Mouse (Mus musculus) myocyte (in vitro differentiated cells): ENCODE measurements at regions not wholly inside any gene's neighbourhood (a gene's known extent, or its start where the extent isn't known, plus 50 kb on each side); places are given as distances from the start of the nearest gene placed in this dataset.
"Not testable (repeated sequence)": the region's sequence is repeated elsewhere in the genome, so short reads cannot be mapped to it uniquely, and the experiment has no call there.

ENCODE experiments used
- H3K27me3 ChIP-seq: one replicate; pipeline ENCODE4 v1.6.1; 2011; ENCODE audit not compliant: control insufficient read depth, insufficient read depth, insufficient read length
- H3K36me3 ChIP-seq: one replicate; pipeline ENCODE4 v1.6.1; 2011; ENCODE audit not compliant: control insufficient read depth, insufficient read depth
- H3K4me2 ChIP-seq: one replicate; pipeline ENCODE4 v1.6.1; 2011; ENCODE audit warnings: low read depth, control low read depth
- H3K4me3 ChIP-seq: one replicate; pipeline ENCODE4 v1.5.1; 2011; ENCODE audit warnings: mild to moderate bottlenecking, control low read depth, moderate library complexity
- H3K79me2 ChIP-seq: one replicate; pipeline ENCODE4 v1.6.1; 2011; ENCODE audit not compliant: control insufficient read depth, insufficient read depth
- H3ac ChIP-seq: one replicate; pipeline ENCODE4 v1.6.1; 2011; ENCODE audit not compliant: control insufficient read depth, insufficient read length
- CEBPB ChIP-seq: IDR thresholded peaks from 2 replicates; pipeline ENCODE4 v1.6.1; 2011; ENCODE audit warnings: mild to moderate bottlenecking, moderate library complexity; ENCODE audit not compliant: poor library complexity, insufficient read depth, severe bottlenecking
- E2F4 ChIP-seq: IDR thresholded peaks from one replicate; pipeline ENCODE4 v1.6.1; 2011; ENCODE audit warnings: mild to moderate bottlenecking, control low read depth, moderate library complexity; ENCODE audit not compliant: insufficient read depth
- MAX ChIP-seq: IDR thresholded peaks from one replicate; pipeline ENCODE4 v1.6.1; 2011; ENCODE audit warnings: low read depth, mild to moderate bottlenecking, control low read depth
- MYOD1 ChIP-seq, 3 experiments: IDR thresholded peaks; one replicate each; pipeline ENCODE4 v1.6.1; 2011; ENCODE audit warnings: control low read depth in 2 of 3, low read depth in 2 of 3, mild to moderate bottlenecking in 2 of 3, moderate library complexity in 1 of 3; ENCODE audit not compliant: insufficient read length in 2 of 3, control insufficient read depth in 1 of 3
- MYOG ChIP-seq, 3 experiments: IDR thresholded peaks; one replicate each; pipeline ENCODE4 v1.6.1; 2011; ENCODE audit warnings: control low read depth in 2 of 3, low read depth in 2 of 3, mild to moderate bottlenecking in 2 of 3; ENCODE audit not compliant: insufficient read length in 2 of 3, control insufficient read depth in 1 of 3, insufficient read depth in 1 of 3
- POLR2A ChIP-seq: IDR thresholded peaks from one replicate; pipeline ENCODE4 v1.6.1; 2011; ENCODE audit warnings: low read depth, mild to moderate bottlenecking, control low read depth, moderate library complexity; ENCODE audit not compliant: insufficient read length
- POLR2AphosphoS2 ChIP-seq: IDR thresholded peaks from one replicate; pipeline ENCODE4 v1.6.1; 2011; ENCODE audit warnings: low read depth, control low read depth; ENCODE audit not compliant: insufficient read length
- REST ChIP-seq: IDR thresholded peaks from one replicate; pipeline ENCODE4 v1.6.1; 2011; ENCODE audit warnings: mild to moderate bottlenecking, control low read depth, moderate library complexity; ENCODE audit not compliant: insufficient read depth, insufficient read length
- SRF ChIP-seq: IDR thresholded peaks from one replicate; pipeline ENCODE4 v1.6.1; 2011; ENCODE audit warnings: low read depth; ENCODE audit not compliant: control insufficient read depth, insufficient read length
- TCF12 ChIP-seq: IDR thresholded peaks from one replicate; pipeline ENCODE4 v1.6.1; 2011; ENCODE audit warnings: mild to moderate bottlenecking, control low read depth; ENCODE audit not compliant: poor library complexity, insufficient read depth, severe bottlenecking
- TCF3 ChIP-seq: IDR thresholded peaks from one replicate; pipeline ENCODE4 v1.6.1; 2011; ENCODE audit warnings: low read depth, control low read depth; ENCODE audit not compliant: insufficient read length
- USF1 ChIP-seq: IDR thresholded peaks from one replicate; pipeline ENCODE4 v1.6.1; 2011; ENCODE audit warnings: low read depth, mild to moderate bottlenecking, control low read depth, moderate library complexity

DNA sequence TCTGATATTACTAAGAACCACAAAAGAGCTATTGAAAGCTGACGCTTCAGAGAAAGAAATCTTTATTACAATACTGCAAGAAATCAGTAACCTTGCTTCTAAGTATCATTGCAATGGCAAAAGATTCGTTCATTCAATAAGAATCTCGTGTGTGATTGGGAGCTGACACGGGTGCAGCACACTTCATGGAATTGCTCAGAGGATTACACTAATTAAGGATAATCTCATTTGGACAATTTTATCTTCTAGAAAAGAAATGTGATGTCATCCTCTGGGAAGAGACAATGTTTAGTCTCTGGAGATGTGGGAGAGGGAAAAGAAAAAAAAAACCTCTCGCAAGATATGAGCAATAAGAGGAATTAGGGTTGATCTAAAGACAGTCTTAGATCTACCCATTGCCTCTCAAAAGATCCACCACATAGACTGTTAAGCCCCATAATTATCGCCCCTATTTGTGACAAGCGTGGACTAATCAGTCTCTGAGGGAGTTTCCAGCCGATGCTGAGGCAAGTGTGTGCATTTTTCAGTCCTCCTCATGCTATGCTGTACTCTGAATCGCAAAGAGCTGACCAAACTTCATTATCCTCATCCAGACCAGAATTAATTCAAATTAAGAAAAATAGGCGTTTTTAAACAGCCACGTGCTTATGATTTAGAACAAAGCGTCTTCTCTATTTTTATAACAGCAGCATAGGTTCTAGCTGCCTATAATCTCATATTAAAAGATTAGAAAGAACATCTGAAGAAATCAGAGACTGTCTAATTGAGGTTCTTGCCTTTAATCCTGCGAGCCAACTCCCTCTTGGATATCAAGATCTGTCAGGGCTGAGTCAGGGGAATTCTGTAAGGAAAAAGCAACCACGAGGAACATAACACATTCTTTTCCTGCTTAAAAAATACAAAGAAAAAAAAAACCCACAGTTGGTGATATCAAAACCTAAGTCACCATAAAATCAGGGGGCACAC lies 271.1 kb upstream of the Ednrb start:
- H3K4me2 ChIP-seq = no peak overlapping the region
- TF ChIP-seq TCF12 = no peak
- no peak for TF ChIP-seq SRF
- TF ChIP-seq MYOG (IDR thresholded peaks at IDR 0.05; ENCODE audit: control insufficient read depth in 1 of 3, insufficient read depth in 1 of 3, insufficient read length in 2 of 3, low read depth in 2 of 3) = no peak
- TF ChIP-seq MAX = no peak
- TF ChIP-seq MYOD1 (IDR thresholded peaks at IDR 0.05; ENCODE audit: control insufficient read depth in 1 of 3, insufficient read length in 2 of 3, low read depth in 2 of 3) = no peak
- no peak for TF ChIP-seq TCF3
- TF ChIP-seq USF1 = no peak
- TF ChIP-seq POLR2AphosphoS2 = no peak
- no peak for TF ChIP-seq CEBPB
- TF ChIP-seq POLR2A = no peak
- no peak for TF ChIP-seq REST
- no peak for TF ChIP-seq E2F4
- H3K79me2 ChIP-seq = no peaks in the 10 kb centered on the region
- H3K27me3 ChIP-seq = no peaks in the 10 kb centered on the region
- no peaks in the 10 kb centered on the region for H3K36me3 ChIP-seq
- no peak overlapping the region for H3K4me3 ChIP-seq
- H3ac ChIP-seq = no peak overlapping the region

DNA sequence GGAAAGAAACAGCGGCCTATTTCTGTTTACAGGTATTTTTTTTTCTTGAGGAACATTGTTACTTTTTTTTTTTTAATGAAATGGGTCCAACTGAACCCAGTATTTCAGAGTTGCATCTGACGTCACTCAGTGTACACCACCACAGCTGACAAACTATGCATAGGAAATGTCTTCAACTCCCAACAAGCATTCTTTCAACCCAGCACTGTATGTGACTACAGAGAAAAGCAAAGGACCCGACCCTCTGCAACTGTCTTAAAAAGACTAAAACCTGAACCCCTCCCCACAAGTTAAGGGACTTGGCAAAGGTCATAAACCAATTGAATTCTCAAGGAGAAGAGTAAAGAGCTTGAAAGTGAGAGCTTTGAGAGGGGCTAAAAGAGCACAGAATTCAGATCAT lies 270.0 kb upstream of the Ednrb start:
- Histone ChIP-seq H3K4me3 (no peak overlapping the region), H3ac (no peak overlapping the region), H3K36me3 (no peaks in the 10 kb centered on the region), H3K4me2 (no peak overlapping the region), H3K79me2 (no peaks in the 10 kb centered on the region), H3K27me3 (no peaks in the 10 kb centered on the region)
- no peak for TF ChIP-seq POLR2AphosphoS2
- TF ChIP-seq SRF = no peak
- no peak for TF ChIP-seq MYOG (IDR thresholded peaks at IDR 0.05; ENCODE audit: control insufficient read depth in 1 of 3, insufficient read depth in 1 of 3, insufficient read length in 2 of 3, low read depth in 2 of 3)
- TF ChIP-seq REST = no peak
- TF ChIP-seq E2F4 = no peak
- no peak for TF ChIP-seq MYOD1 (IDR thresholded peaks at IDR 0.05; ENCODE audit: control insufficient read depth in 1 of 3, insufficient read length in 2 of 3, low read depth in 2 of 3)
- TF ChIP-seq TCF12 = no peak
- no peak for TF ChIP-seq MAX

DNA sequence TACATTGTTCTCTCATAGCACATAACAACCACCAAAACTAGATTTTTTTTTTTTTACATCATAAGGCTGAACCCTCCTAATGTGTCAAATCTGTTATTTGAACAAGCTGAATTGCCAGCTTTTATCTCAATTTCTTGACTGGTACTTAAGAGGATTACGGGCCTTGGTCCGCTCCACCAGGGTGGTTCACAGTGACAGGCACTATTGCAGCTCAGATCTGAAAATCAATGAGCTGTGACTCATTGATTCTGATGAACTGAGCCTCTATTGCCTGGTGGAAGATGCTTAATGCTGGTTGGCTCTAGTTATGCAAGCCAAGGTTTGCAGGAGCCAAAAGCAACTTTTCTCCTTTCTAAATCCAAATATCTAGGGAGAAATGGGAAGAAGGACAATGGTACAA lies 269.2 kb upstream of the Ednrb start:
- no peak for TF ChIP-seq REST
- no peak for TF ChIP-seq MYOG (IDR thresholded peaks at IDR 0.05; ENCODE audit: control insufficient read depth in 1 of 3, insufficient read depth in 1 of 3, insufficient read length in 2 of 3, low read depth in 2 of 3)
- no peak for TF ChIP-seq CEBPB
- TF ChIP-seq TCF12 = no peak
- no peak for TF ChIP-seq POLR2AphosphoS2
- TF ChIP-seq SRF = no peak
- TF ChIP-seq MYOD1 (IDR thresholded peaks at IDR 0.05; ENCODE audit: control insufficient read depth in 1 of 3, insufficient read length in 2 of 3, low read depth in 2 of 3) = no peak
- no peak for TF ChIP-seq MAX
- TF ChIP-seq E2F4 = no peak
- no peak for TF ChIP-seq POLR2A
- TF ChIP-seq TCF3 = no peak
- no peak for TF ChIP-seq USF1
- Histone ChIP-seq H3K4me3 (no peak overlapping the region), H3K4me2 (no peak overlapping the region), H3K79me2 (no peaks in the 10 kb centered on the region), H3K27me3 (no peaks in the 10 kb centered on the region), H3K36me3 (no peaks in the 10 kb centered on the region), H3ac (no peak overlapping the region)

DNA sequence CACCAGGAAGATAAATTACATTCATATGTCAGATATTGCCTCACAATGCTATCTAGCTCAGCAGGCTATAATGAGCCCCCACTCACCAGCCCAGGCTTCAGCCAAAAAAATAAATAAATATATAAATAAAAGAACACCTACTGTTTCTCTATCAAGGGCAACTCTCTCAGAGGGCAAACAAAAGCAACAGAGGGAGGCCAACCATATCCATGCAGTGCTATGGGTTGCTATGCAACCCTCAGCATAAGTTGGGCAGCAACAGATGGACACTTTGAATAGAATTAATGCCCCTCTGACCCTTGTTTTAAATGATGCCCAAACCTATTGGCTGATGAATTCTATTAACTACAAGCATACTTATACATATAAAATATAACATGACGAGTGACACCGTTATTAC lies 242.2 kb upstream of the Ednrb start:
- H3K27me3 ChIP-seq = no peaks in the 10 kb centered on the region
- H3K36me3 ChIP-seq = no peaks in the 10 kb centered on the region
- no peak overlapping the region for H3ac ChIP-seq
- no peak overlapping the region for H3K4me2 ChIP-seq
- TF ChIP-seq MYOG (IDR thresholded peaks at IDR 0.05; ENCODE audit: control insufficient read depth in 1 of 3, insufficient read depth in 1 of 3, insufficient read length in 2 of 3, low read depth in 2 of 3) (no peak), TCF3 (no peak), POLR2A (no peak)
- H3K79me2 ChIP-seq = no peaks in the 10 kb centered on the region
- no peak overlapping the region for H3K4me3 ChIP-seq

DNA sequence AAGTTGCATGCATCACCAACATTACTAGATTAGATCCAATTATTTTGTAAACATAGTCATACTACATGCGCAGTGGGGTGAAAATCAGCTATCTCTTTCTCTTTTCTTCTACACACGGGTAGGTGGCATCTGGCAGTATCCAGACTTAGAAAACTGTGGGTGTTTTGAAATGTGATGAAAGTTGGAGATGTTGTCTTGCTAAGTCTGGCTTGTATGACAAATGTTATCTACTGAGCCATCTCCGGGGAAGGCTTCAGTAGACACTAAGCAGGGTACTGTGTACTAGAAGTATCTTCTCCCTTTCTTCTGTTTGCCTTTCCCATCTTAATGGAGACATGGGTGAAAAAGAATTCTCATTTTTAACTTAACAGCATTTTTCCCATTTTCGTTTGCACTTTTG lies 220.0 kb upstream of the Ednrb start:
- H3K4me3 ChIP-seq, H3K36me3 ChIP-seq, H3ac ChIP-seq, H3K4me2 ChIP-seq, H3K79me2 ChIP-seq, H3K27me3 ChIP-seq: not testable (repeated sequence)
